Mouse (Mus musculus) c-Kit-positive CD71-positive TER-119-positive erythroid progenitor cells, embryonic 14.5 days (primary cell): Measurements from ENCODE around the gene Neto2.
"Not testable (repeated sequence)": the region's sequence is repeated elsewhere in the genome, so short reads cannot be mapped to it uniquely, and the experiment has no call there.

Source experiments
- DNase-seq: peaks from one replicate; pipeline ENCODE4 v3.0.0-alpha.2; 2013; ENCODE audit warnings: low spot score

Neto2 gene

DNA sequence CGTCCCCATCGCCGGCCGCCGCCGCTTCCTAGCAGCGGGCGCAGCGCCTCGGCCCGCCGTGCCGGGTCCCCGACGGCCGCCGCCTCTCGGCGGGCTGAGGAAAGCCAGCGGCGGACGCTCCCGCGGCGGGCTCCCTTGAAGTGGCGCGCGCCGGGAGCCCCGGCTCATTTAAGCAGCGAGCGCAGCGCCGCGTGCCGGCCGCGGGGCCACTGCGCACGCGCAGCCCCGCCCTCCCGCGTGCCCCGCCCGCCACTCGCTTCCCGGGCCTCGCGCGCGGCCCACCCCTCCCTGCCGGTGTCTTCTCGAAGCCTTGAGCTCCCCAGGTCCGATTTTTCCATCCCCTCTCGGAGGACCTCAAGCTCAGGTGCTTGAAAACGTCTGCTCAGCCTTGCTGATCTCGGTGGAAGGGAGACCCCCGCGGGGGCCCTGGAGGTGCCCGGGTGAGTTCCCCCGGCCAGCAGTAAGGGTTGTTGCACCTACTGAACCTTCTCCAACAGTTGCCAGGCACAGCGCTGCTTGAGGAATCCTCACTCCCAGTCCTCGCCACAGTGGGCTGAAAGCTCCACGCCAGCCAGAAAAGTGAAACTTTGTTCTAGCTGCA is at the start of gene Neto2:
Gene Neto2, minus strand, starts transcription at position 174 of the 601 bp plus-strand sequence.
- peak; percentile 37 for DNase-seq

DNA sequence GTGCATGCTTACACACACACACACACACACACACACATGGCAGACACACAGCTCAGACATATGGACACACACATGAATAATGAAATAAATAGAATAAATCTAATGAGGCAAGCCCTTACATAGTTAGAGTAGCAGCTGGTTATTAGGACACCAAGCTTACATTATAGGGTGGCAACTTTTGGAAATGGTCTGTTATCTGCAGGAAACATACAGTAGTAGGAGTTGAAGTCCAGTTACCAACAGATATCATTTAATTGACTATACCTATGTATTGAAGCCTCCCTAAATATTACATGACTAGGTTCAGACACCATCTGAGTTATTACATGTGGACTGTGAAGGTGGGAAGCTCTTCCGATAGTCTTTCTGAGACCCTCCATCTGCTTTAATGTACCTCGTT is 44.3 kb upstream of the Neto2 start:
- DNase-seq = peak; percentile 7

- no peak for DNase-seq
These were observed 29.8 kb upstream of the Neto2 start for GRCm38 (mm10) chr8:85730545-85730944.

- no peak for DNase-seq
These were observed 16.5 kb upstream of the Neto2 start for GRCm38 (mm10) chr8:85717271-85717670.

DNA sequence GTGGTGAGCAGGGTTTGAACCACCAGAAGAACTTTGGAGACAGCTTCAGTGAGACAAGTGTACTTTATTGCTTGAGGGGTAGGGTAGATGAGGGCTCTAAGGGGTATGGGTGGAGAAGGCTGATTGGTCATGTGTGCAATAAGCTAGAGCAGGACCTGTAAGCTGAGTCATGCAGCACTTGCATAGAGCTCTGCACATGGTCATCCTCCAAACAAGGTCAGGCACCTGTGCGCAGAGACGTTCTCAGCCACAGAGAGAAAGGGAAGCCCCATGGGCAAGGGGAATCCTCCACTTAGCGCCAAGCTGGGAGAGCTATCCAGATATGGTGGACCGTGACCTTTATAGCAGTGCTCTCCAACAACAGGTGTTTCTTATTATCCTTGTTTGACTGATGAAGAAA is 16.0 kb upstream of the Neto2 start:
- no peak for DNase-seq

DNA sequence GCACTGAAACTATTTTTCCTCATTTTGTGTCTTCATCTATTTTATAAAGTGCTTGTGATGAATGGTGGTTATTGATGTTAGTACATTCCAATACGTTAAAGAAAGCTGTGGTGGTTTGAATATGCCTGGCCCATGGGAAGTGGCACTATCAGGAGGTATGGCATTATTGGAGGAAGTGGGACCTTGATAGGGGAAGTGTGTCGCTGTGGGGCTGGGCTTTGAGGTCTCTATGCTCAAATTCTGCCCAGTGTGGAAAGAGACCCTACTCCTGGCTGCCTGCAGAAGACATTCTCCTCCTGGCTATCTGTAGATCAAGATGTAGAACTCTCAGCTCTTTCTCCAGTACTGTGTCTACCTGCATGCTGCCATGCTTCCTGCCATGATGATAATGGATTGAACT is 6.3 kb upstream of the Neto2 start:
- no peak for DNase-seq

GRCm38 (mm10) chr8:85700101-85700750 is 498 bp downstream of the Neto2 start:
- peak; percentile 43 for DNase-seq

DNA sequence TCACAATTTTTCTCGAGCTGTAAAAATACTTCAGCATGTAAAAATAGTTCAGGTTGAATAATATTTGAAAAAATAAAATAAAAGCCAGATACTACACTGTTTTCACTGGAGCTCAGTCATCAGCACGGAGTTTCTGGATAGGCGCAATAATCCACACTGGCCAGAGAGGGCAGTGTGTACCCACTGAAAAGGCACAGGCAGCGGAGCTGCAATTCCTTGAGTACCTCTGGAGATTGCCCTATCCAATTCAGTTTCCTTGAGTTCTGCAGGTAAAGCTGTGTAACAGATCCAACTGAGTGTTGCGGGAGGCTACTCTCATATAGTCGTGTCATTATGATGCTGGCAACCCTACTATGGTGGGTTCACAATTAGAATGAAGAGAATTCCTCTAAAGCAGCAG is 1.7 kb downstream of the Neto2 start:
- peak; percentile 76 for DNase-seq

DNA sequence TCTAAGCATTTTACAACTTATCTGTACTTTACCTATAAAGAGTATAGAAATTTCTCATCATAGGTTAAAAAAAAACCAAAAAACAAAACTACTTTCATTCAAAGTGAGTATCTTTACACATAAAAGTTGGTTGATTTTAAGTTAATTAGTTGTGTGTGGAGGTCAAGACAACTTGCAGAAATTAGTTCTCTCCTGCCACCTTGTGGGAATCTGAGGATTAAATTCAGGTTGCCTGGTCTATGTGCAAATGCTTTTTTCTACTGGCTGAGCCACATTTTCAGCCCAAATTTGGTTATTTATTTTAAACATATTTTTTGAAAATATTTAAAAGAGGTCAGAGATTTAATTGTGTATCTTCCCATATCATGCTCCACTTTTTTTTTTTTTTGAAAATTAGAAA is 35.6 kb downstream of the Neto2 start:
- DNase-seq = peak; percentile 6

DNA sequence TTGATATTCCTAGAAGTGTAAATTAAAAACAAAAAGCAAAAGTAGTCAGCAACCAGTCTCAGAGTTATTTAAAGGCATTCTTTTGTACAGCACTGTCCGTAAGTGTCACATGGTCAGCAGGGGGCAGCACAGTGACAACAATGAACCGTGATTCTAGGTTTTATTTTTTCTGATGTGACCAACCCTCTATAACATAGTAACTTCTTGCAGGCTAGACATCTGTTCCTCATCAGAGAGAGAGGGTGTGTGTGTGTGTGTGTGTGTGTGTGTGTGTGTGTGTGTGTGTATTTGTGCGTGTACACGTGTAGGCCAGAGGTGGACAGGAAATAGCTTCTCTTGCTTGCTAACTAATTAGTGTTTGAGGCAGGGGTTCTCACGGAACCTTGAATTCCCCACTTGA is 38.7 kb downstream of the Neto2 start:
- DNase-seq = peak; percentile 46

GRCm38 (mm10) chr8:85651201-85651600 is 49.5 kb downstream of the Neto2 start:
- no peak for DNase-seq

DNA sequence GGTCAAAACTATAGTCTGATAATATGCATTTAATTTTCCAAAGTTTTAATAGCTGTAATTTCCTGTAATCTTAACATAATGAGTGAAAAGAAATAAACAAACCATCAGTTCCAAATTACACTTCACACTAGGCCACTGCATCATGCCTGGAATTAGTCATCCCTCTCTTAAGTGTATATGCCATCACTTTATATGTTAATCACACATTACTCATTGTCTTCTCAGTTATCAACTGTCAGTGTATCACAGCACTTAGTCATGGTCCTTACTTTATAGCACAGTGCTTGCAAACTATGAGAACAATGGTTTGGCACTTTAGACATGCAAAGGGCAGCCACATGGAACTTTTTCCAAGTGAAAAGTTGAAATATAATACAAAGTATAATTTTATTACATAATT is 52.2 kb downstream of the Neto2 start:
- DNase-seq = no peak

DNA sequence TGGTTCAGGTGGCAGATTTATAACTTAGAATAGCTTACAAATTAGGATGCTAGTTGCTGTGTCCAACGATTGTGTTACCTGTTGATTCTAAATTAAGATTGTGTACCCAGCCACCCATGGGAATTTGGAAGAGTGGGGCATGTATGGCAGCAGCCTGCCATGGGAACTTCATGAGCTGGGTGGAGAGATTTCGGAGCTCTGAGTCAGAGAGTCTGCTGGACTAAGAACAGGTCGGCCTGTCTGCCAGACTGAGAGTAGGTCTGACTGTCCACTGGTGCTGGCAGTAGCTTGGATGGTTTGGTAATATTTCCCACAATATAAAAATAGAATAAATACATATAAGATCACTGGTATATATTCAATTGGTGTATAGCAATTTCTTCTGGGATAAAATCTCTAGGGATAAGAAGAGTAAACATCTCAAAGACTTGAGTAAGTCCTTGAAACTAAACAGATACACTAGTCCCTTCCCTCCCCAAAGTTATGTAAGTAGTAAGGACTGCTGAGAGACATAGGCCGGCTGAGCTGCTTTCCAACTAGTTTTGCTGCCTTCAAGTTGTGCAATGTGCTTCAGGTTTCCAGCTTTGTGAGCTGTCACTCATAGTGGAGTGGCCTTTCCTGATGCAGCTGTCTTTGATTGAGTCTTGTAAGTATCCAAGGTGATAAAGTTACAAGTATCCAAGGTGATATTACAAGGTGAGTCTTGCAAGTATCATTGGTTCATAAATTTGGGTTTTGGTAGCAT is 55.6 kb downstream of the Neto2 start:
- DNase-seq = no peak

DNA sequence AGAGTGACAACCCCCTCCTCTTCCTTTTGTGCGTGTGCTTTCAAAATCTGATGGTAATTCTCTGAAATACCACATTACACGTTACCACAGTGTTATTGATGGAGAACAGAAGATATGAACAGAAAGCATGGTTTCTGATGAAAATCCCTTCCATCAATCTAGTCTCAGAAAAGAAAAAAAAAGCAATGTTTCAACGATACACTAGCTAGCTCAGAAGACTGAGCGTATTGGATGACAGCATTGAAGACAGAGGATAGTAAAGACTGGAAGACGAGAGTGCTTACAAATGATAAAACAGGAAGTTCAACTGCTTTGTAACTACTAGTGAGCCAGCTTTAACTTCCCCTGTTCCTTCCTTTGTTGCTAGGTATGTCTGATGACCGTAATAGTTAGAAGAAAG is 76.3 kb downstream of the Neto2 start:
- no peak for DNase-seq

- DNase-seq = no peak
These were observed 77.5 kb downstream of the Neto2 start for GRCm38 (mm10) chr8:85623246-85623645.

- DNase-seq = no peak
These were observed 81.9 kb downstream of the Neto2 start for GRCm38 (mm10) chr8:85618789-85619188.

GRCm38 (mm10) chr8:85617125-85617524 is 83.6 kb downstream of the Neto2 start:
- DNase-seq = not testable (repeated sequence)

DNA sequence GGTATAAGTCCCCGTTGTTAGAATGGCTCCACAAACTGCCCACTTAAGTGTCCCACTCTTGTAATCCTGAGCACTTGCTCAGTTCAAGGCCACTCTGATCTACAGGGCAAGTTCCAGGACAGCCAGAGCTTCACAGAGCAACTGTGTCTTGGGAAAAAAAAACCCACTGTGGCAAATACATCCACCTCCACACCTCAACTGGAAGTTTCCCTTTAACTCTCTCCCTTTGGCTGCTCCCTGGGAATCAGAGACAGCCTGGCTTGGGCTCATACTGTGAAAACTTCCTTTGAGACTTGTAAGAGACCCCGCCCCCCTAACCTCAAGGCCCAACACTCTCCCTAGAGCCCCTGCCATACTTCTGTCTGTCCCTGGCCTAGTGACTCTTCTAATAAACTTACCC is 91.9 kb downstream of the Neto2 start:
- no peak for DNase-seq

- DNase-seq = no peak
These were observed 92.9 kb downstream of the Neto2 start for GRCm38 (mm10) chr8:85607804-85608203.

- DNase-seq = no peak
These were observed 93.8 kb downstream of the Neto2 start for GRCm38 (mm10) chr8:85606974-85607373.

DNA sequence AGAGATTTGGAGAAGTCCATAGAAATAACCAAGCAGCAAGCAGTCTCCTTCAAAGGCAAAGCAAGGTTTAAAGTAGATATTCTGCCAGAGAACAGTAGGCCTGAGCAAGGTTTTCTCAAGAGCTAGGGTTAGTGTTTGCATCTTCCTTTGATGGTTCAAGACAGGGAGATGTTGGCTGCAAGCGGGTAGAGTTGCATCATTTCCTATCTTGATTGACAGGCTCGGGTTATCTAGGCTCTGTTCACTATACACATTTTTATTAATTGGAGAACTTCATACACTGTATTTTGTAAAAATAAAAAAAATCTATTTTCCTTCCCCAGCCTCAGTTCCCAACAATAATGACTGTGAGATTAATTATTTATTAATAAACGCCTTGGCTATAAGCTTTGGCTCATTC is 94.2 kb downstream of the Neto2 start:
- DNase-seq = no peak

DNA sequence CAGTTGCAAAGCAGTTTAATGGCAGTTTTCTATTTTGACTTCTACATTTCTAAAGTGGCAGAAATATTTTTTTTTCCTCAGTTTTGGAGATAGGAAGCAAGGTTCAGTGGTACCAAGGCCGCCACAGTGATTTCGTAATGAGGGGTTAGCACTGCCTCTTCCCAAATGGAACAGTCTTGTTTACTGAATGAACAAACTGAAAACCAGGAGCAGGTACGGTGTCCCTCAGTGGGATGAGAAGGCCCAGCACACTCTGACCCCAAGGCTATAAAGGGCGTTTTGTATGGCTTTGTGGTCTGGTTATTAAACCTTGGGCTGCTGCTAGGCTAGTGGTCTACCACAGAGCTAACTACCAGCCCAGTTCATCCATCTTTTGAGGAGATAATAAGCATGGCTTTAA is 96.5 kb downstream of the Neto2 start:
- no peak for DNase-seq

GRCm38 (mm10) chr8:85603203-85603895 is 97.4 kb downstream of the Neto2 start:
- peak; percentile 6 for DNase-seq
